Mouse (Mus musculus): ENCODE measurements around the gene B3gnt3. TPM values are rescaled to one million over a fixed set of nuclear protein-coding genes. Genes with fewer than 3 reads are reported as not detected.

B3gnt3 gene
- polyA plus RNA-seq, 1 experiment from 2014 or later, result 3.0 TPM

DNA sequence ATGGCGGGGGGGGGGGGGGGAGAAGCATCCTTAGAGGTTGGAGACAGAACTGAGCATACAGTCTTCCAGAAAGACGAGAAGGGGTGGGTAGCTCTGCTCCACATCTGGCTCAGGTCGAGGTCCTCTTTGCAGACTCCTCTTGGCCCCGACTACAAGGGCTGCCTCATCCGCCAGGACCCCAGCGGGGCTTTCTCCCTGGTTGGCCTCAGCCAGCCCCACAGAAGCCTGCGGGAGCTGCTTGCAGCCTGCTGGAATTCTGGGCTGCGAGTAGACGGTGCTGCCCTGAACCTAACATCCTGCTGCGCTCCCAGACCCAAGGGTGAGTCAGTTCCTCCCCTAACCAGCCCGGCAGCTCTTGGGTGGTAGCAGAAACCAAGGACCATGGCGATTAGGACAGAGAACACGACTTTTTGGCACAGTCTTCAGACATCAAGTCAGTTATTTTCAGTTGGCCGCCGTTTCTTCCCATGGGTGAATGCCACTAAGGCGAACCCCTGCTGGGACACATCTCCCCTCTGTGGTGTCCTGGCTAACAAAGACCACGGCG lies 20.1 kb downstream of the B3gnt3 start:
- DNase-seq (no peak), ATAC-seq (no peak)
- H3K4me1 ChIP-seq (ENCODE audit: insufficient read depth), result peaks cover 13% of the 10 kb centered on the region
- H3K27ac ChIP-seq (ENCODE audit: low read depth), result no peak overlapping the region
- H3K27me3 ChIP-seq (ENCODE audit: insufficient read depth, low read length), result peaks cover 37% of the 10 kb centered on the region; the same call in 1 of the 2 replicates
- no peaks in the 10 kb centered on the region for H3K9me3 ChIP-seq (ENCODE audit: low read length)
- TF ChIP-seq CTCF (IDR thresholded peaks at IDR 0.05; ENCODE audit: low read depth) (no peak), EP300 (IDR thresholded peaks at IDR 0.05; ENCODE audit: low read depth) (no peak)
- no peak overlapping the region for H3K9ac ChIP-seq (replicated peaks)
- no peaks in the 10 kb centered on the region for H3K36me3 ChIP-seq (replicated peaks; ENCODE audit: insufficient read depth, low read length)
- H3K4me3 ChIP-seq (ENCODE audit: low read depth, low read length), result no peak overlapping the region
- 55% methylated on average over 17 of the region's 18 CpGs for WGBS (ENCODE audit: insufficient replicate concordance)
- H3K4me2 ChIP-seq (ENCODE audit: low read depth, low read length), result no peak overlapping the region

DNA sequence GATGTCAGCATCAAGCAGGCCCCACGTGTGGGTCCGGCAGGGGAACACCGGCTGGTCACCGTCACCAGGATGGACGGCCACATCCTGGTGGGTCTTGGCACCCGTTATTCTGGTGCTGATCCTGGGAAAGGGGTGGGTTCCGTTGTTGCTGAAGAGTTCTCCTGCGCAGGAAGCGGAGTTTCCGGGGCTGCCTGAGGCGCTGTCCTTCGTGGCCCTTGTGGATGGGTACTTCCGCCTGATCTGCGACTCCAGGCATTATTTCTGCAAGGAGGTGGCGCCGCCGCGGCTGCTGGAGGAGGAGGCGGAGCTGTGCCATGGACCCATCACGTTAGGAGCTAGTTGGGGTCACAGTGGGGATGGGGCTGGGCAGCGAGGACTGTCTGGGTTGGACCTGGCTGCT lies 21.1 kb downstream of the B3gnt3 start:
- ATAC-seq, result no peak
- H3K27me3 ChIP-seq (ENCODE audit: insufficient read depth, low read length), result peaks cover 28% of the 10 kb centered on the region; the same call in 1 of the 2 replicates
- DNase-seq, result no peak
- H3K4me2 ChIP-seq (ENCODE audit: low read depth, low read length), result no peak overlapping the region
- H3K9me3 ChIP-seq (ENCODE audit: low read length), result no peaks in the 10 kb centered on the region
- H3K4me1 ChIP-seq (ENCODE audit: insufficient read depth), result peaks cover 18% of the 10 kb centered on the region
- H3K27ac ChIP-seq (ENCODE audit: low read depth), result no peak overlapping the region
- no peak overlapping the region for H3K4me3 ChIP-seq (ENCODE audit: low read depth, low read length)
- WGBS (ENCODE audit: insufficient replicate concordance), result 75% methylated on average over 21 of the region's 21 CpGs
- TF ChIP-seq EP300 (IDR thresholded peaks at IDR 0.05; ENCODE audit: low read depth) (0 out of 2 replicates have a peak, but pooled peaks have one; percentile 20), CTCF (IDR thresholded peaks at IDR 0.05; ENCODE audit: low read depth) (no peak)
- no peaks in the 10 kb centered on the region for H3K36me3 ChIP-seq (replicated peaks; ENCODE audit: insufficient read depth, low read length)
- H3K9ac ChIP-seq (replicated peaks), result no peak overlapping the region

DNA sequence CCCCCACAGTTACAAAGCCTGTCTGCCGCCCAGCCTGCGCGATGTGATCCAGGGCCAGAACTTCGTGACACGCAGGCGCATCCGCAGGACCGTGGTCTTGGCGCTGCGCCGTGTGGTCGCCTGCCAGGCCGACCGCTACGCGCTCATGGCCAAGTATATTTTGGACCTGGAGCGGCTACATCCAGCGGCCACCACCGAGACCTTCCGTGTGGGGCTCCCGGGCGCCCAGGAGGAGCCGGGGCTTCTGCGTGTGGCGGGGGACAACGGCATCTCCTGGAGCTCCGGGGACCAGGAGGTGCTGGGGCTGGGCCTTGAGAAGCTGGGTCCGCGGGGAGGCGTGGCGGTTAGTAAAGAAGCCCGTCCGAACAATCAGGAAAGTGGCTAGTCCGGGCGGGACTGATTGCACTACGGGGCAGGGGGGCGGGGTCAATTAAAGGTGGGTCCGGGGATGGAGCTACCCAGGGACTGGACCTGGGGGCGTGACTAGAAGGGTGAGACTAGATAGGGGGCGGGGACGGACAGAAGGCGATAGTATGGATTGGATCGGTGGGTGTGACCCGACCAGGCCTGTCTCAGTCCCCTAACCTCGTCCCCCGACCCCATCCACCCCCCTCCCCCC lies 21.9 kb downstream of the B3gnt3 start:
- H3K9ac ChIP-seq (replicated peaks), result no peak overlapping the region
- ATAC-seq, result no peak
- no peak for DNase-seq
- no peaks in the 10 kb centered on the region for H3K36me3 ChIP-seq (replicated peaks; ENCODE audit: insufficient read depth, low read length)
- H3K9me3 ChIP-seq (ENCODE audit: low read length), result no peaks in the 10 kb centered on the region
- 0 out of 2 replicates have a peak overlapping the region, but pooled peaks have one; percentile 13 for H3K4me3 ChIP-seq (ENCODE audit: low read depth, low read length)
- peak overlapping the region; percentile 47 for H3K4me2 ChIP-seq (ENCODE audit: low read depth, low read length)
- H3K4me1 ChIP-seq (ENCODE audit: insufficient read depth), result peaks cover 18% of the 10 kb centered on the region
- peaks cover 21% of the 10 kb centered on the region; the same call in 1 of the 2 replicates for H3K27me3 ChIP-seq (ENCODE audit: insufficient read depth, low read length)
- TF ChIP-seq CTCF (IDR thresholded peaks at IDR 0.05; ENCODE audit: low read depth) (no peak), EP300 (IDR thresholded peaks at IDR 0.05; ENCODE audit: low read depth) (no peak)
- WGBS (ENCODE audit: insufficient replicate concordance), result 63% methylated on average over 44 of the region's 46 CpGs
- H3K27ac ChIP-seq (ENCODE audit: low read depth), result no peak overlapping the region

DNA sequence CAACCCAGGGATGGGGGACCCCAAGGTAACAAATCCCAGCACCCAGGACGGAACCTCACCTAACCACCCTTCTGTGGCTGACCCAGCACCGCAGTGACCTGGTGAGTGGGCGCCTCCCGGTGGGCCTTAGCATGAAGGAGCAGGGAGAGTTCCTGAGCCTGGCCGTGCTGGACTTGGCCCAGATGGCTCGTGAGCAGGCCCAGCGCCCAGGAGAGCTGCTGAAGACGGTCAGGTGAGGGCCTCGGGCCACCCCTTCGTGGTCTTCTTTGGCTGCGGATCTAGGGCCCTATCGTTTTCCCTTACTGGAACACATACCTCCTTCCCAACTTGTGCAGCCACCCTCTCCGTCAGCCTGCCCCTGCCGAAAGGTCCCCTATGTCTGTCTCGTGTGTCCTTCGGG lies 22.5 kb downstream of the B3gnt3 start:
- Histone ChIP-seq H3K9ac (replicated peaks) (no peak overlapping the region), H3K9me3 (ENCODE audit: low read length) (no peaks in the 10 kb centered on the region), H3K4me2 (ENCODE audit: low read depth, low read length) (peak overlapping the region; percentile 47; the same call in 1 of the 2 replicates), H3K36me3 (replicated peaks; ENCODE audit: insufficient read depth, low read length) (no peaks in the 10 kb centered on the region), H3K27me3 (ENCODE audit: insufficient read depth, low read length) (peaks cover 17% of the 10 kb centered on the region; the same call in 1 of the 2 replicates), H3K27ac (ENCODE audit: low read depth) (no peak overlapping the region), H3K4me1 (ENCODE audit: insufficient read depth) (peaks cover 18% of the 10 kb centered on the region), H3K4me3 (ENCODE audit: low read depth, low read length) (no peak overlapping the region)
- ATAC-seq (no peak), DNase-seq (no peak)
- WGBS (ENCODE audit: insufficient replicate concordance), result 65% methylated on average over 16 of the region's 16 CpGs
- no peak for TF ChIP-seq EP300 (IDR thresholded peaks at IDR 0.05; ENCODE audit: low read depth)
- no peak for TF ChIP-seq CTCF (IDR thresholded peaks at IDR 0.05; ENCODE audit: low read depth)

DNA sequence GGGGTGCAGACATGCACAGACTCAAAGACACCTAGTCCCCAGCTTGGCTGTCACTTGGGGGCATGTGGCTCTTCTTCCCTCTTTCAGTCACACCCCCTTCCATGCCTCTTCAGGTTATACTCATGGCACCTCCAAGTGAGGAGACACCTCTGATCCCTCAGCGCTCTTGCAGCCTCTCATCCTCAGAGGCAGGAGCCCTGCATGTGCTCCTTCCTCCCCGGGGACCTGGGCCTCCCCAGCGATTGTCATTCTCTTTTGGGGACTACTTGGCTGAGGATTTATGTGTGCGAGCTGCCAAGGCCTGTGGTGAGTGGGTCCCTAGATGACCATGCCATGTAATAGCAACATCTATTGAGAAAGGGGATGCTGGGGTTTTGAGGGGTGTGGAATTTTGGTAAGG lies 23.4 kb downstream of the B3gnt3 start:
- WGBS (ENCODE audit: insufficient replicate concordance), result 74% methylated on average over 4 of the region's 4 CpGs
- Histone ChIP-seq H3K4me2 (ENCODE audit: low read depth, low read length) (no peak overlapping the region), H3K4me3 (ENCODE audit: low read depth, low read length) (no peak overlapping the region), H3K27ac (ENCODE audit: low read depth) (no peak overlapping the region), H3K9me3 (ENCODE audit: low read length) (no peaks in the 10 kb centered on the region), H3K27me3 (ENCODE audit: insufficient read depth, low read length) (0 out of 2 replicates have a peak, but pooled peaks cover 9% of the 10 kb centered on the region), H3K4me1 (ENCODE audit: insufficient read depth) (peaks cover 18% of the 10 kb centered on the region), H3K36me3 (replicated peaks; ENCODE audit: insufficient read depth, low read length) (no peaks in the 10 kb centered on the region), H3K9ac (replicated peaks) (no peak overlapping the region)
- TF ChIP-seq EP300 (IDR thresholded peaks at IDR 0.05; ENCODE audit: low read depth) (no peak), CTCF (IDR thresholded peaks at IDR 0.05; ENCODE audit: low read depth) (no peak)
- ATAC-seq, result no peak
- DNase-seq, result no peak

DNA sequence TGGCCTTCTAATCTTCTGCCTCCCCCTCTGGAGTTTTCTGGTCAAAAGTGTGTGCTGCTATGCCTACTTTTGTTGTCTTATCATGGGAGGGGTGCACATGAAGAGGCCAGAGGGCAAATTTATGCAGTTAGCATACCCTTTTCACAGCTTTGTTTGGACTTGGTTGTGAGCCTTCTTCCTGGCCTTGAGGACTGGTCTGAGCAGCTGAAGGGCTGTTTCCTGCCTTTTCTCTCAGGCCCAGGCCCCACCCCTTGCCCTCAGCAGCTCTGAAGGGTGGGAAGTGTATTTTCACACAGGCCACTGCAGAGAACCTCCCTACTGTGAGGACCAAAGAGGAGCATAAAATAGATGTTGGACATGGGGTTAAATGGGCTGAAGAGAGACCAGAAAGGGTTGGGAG lies 24.0 kb downstream of the B3gnt3 start:
- Histone ChIP-seq H3K9me3 (ENCODE audit: low read length) (no peaks in the 10 kb centered on the region), H3K36me3 (replicated peaks; ENCODE audit: insufficient read depth, low read length) (no peaks in the 10 kb centered on the region), H3K4me2 (ENCODE audit: low read depth, low read length) (peak overlapping the region; percentile 93), H3K4me1 (ENCODE audit: insufficient read depth) (peaks cover 18% of the 10 kb centered on the region), H3K9ac (replicated peaks) (no peak overlapping the region), H3K27me3 (ENCODE audit: insufficient read depth, low read length) (0 out of 2 replicates have a peak, but pooled peaks cover 9% of the 10 kb centered on the region), H3K4me3 (ENCODE audit: low read depth, low read length) (no peak overlapping the region), H3K27ac (ENCODE audit: low read depth) (peak overlapping the region; percentile 26; the same call in 1 of the 2 replicates)
- no peak for TF ChIP-seq EP300 (IDR thresholded peaks at IDR 0.05; ENCODE audit: low read depth)
- no peak for TF ChIP-seq CTCF (IDR thresholded peaks at IDR 0.05; ENCODE audit: low read depth)
- DNase-seq, result no peak
- ATAC-seq, result no peak

Data from liver, postnatal 0 days (tissue).